Mouse (Mus musculus) heart, adult 10 weeks (tissue): ENCODE measurements around the gene Hnrnpr. TPM values are rescaled to one million over a fixed set of nuclear protein-coding genes. Genes with fewer than 3 reads are reported as not detected.

Source experiments
- polyA plus RNA-seq: library from polyadenylated mRNA; stranded (reverse); fragments of 350-450 nt; fragmentation: Illumina TruSeq; extraction: RNeasy Lipid Tissue Mini Kit (QIAGEN cat#74804); gene quantifications from one replicate; pipeline ENCODE4 v1.2.3, GENCODE M21; 2014; ENCODE audit warnings: low read depth, low replicate concordance

Gene Hnrnpr
- polyA plus RNA-seq, result 44.1 TPM

GRCm38 (mm10) chr4:136310229-136311041 lies at the start of gene Hnrnpr:
Hnrnpr (plus strand) TSS chr4:136310942.

GRCm38 (mm10) chr4:136284455-136284854 lies 26.3 kb upstream of the Hnrnpr start, which contains the start of gene Zfp46:
Zfp46 (plus strand) TSS chr4:136284683.

Other genes with a start within 250 kb of the Hnrnpr start
- 91.9 TPM for gene Id3, start 167.4 kb upstream of the Hnrnpr start, polyA plus RNA-seq
- gene E2f2, start 138.5 kb upstream of the Hnrnpr start, polyA plus RNA-seq, result not detected
- gene Asap3, start 104.6 kb upstream of the Hnrnpr start, polyA plus RNA-seq, result 7.4 TPM
- 166 TPM for gene Tcea3, start 63.2 kb upstream of the Hnrnpr start, polyA plus RNA-seq
- gene Zfp46, start 26.3 kb upstream of the Hnrnpr start, polyA plus RNA-seq, result 33.7 TPM
- gene Htr1d, start 112.6 kb downstream of the Hnrnpr start, polyA plus RNA-seq, result not detected
- gene 6030445D17Rik, start 151.3 kb downstream of the Hnrnpr start, polyA plus RNA-seq, result 0.34 TPM
- gene Luzp1, start 158.8 kb downstream of the Hnrnpr start, polyA plus RNA-seq, result 23.2 TPM